Mouse (Mus musculus) adrenal gland, postnatal 36 days (tissue): ENCODE measurements around the gene Rxrb. TPM values are rescaled to one million over a fixed set of nuclear protein-coding genes. Genes with fewer than 3 reads are reported as not detected.

Experiments
- DNase-seq, 2 experiments: peaks; one replicate each; pipeline ENCODE4 v3.0.0; 2021; ENCODE audit warnings: mixed read lengths in 1 of 2
- microRNA-seq: library from miRNA; unstranded; fragments of <30 nt; microRNA quantifications from one replicate; pipeline ENCODE4 v1.2.0, GENCODE M21; 2021
- total RNA-seq, 2 experiments: library from RNA; stranded (reverse); gene quantifications; 2 replicates each; pipeline ENCODE4 v1.2.3; 2021

Gene Rxrb
- total RNA-seq, 2 experiments from 2014 or later = 53.5 to 55.7 TPM

GRCm38 (mm10) chr17:34045941-34046340 lies 14.3 kb downstream of the Rxrb start:
- no peak for DNase-seq

- no peak for DNase-seq
Observed at GRCm38 (mm10) chr17:34047404-34048050, 15.9 kb downstream of the Rxrb start.

GRCm38 (mm10) chr17:34057224-34057623 lies 25.6 kb downstream of the Rxrb start:
- no peak for DNase-seq

GRCm38 (mm10) chr17:34068864-34069263 lies 37.3 kb downstream of the Rxrb start:
- no peak for DNase-seq

GRCm38 (mm10) chr17:34072091-34072490 lies 40.5 kb downstream of the Rxrb start:
- no peak for DNase-seq

- DNase-seq = peak; percentile 69 to 78
Observed at GRCm38 (mm10) chr17:34075271-34075670, 43.7 kb downstream of the Rxrb start.

- peak; percentile 74 to 78 for DNase-seq
Observed at GRCm38 (mm10) chr17:34077549-34077948, 45.9 kb downstream of the Rxrb start.

GRCm38 (mm10) chr17:34078148-34078547 lies 46.5 kb downstream of the Rxrb start:
- DNase-seq = no peak

GRCm38 (mm10) chr17:34079002-34079401 lies 47.4 kb downstream of the Rxrb start:
- no peak for DNase-seq

GRCm38 (mm10) chr17:34079621-34080020 lies 48.0 kb downstream of the Rxrb start:
- DNase-seq = peak in 1 of 2 experiments; percentile 30

GRCm38 (mm10) chr17:34083104-34083503 lies 51.5 kb downstream of the Rxrb start:
- no peak for DNase-seq

GRCm38 (mm10) chr17:34087386-34087785 lies 55.8 kb downstream of the Rxrb start:
- DNase-seq = no peak

Small RNA genes within 50 kb of the gene (microRNA-seq; reads per million reads assigned to microRNA genes)
- gene Mir219a-1 (not detected), gene Mir219c (not detected)

Other genes starting within 250 kb of the Rxrb start
- gene Angptl4, start 250.0 kb upstream of the Rxrb start, total RNA-seq = 100 to 1,000 TPM in 1 of 2 experiments, 10 to 100 TPM in 1; 62.7 to 110 TPM
- gene Kank3, start 221.3 kb upstream of the Rxrb start, total RNA-seq = 10 to 100 TPM; 72.2 to 90.5 TPM
- gene Rps28, start 207.2 kb upstream of the Rxrb start, total RNA-seq = 1,000 to 10,000 TPM; 1,486 to 1,511 TPM
- gene Ndufa7, start 207.2 kb upstream of the Rxrb start, total RNA-seq = 100 to 1,000 TPM; 432 to 487 TPM
- 10 to 100 TPM; 30.8 to 47.3 TPM for gene Cd320, start 188.7 kb upstream of the Rxrb start, total RNA-seq
- gene Gm7029, start 158.0 kb upstream of the Rxrb start, total RNA-seq = not detected
- gene Kifc1, start 141.2 kb upstream of the Rxrb start, total RNA-seq = 1 to 10 TPM; 3.3 to 4.4 TPM
- gene Platr17, start 126.7 kb upstream of the Rxrb start, total RNA-seq = not detected
- gene Daxx, start 122.4 kb upstream of the Rxrb start, total RNA-seq = 10 to 100 TPM; 29.2 to 30.2 TPM
- 100 to 1,000 TPM; 178 to 181 TPM for gene Tapbp, start 115.9 kb upstream of the Rxrb start, total RNA-seq
- 10 to 100 TPM; 26.5 to 36.1 TPM for gene Zbtb22, start 115.9 kb upstream of the Rxrb start, total RNA-seq
- 10 to 100 TPM; 37.0 to 45.9 TPM for gene Rgl2, start 102.3 kb upstream of the Rxrb start, total RNA-seq
- 10 to 100 TPM; 89.2 to 90.6 TPM for gene Pfdn6, start 91.5 kb upstream of the Rxrb start, total RNA-seq
- 10 to 100 TPM; 34.4 to 34.9 TPM for gene Wdr46, start 91.2 kb upstream of the Rxrb start, total RNA-seq
- gene B3galt4, start 80.3 kb upstream of the Rxrb start, total RNA-seq = 1 to 10 TPM; 4.0 to 6.6 TPM
- 10 to 100 TPM; 53.4 to 59.9 TPM for gene Vps52, start 76.0 kb upstream of the Rxrb start, total RNA-seq
- 100 to 1,000 TPM; 791 to 792 TPM for gene Rps18, start 75.8 kb upstream of the Rxrb start, total RNA-seq
- gene H2-K1, start 31.5 kb upstream of the Rxrb start, total RNA-seq = 100 to 1,000 TPM; 459 to 574 TPM
- gene Ring1, start 7.1 kb upstream of the Rxrb start, total RNA-seq = 10 to 100 TPM; 43.8 to 48.3 TPM
- gene H2-Ke6, start 3.8 kb upstream of the Rxrb start, total RNA-seq = 100 to 1,000 TPM; 243 to 247 TPM
- 100 to 1,000 TPM; 165 to 198 TPM for gene Slc39a7, start 130 bp upstream of the Rxrb start, total RNA-seq
- 1 to 10 TPM; 1.2 to 2.2 TPM for gene Col11a2, start 7.6 kb downstream of the Rxrb start, total RNA-seq
- gene H2-Oa, start 60.5 kb downstream of the Rxrb start, total RNA-seq = not detected
- 10 to 100 TPM; 11.4 to 12.7 TPM for gene H2-DMa, start 87.7 kb downstream of the Rxrb start, total RNA-seq
- gene Brd2, start 90.8 kb downstream of the Rxrb start, total RNA-seq = 100 to 1,000 TPM; 213 to 224 TPM
- gene H2-DMb2, start 111.5 kb downstream of the Rxrb start, total RNA-seq = 1 to 10 TPM in 1 of 2 experiments, under 1 TPM in 1; 0.72 to 2.2 TPM
- gene H2-DMb1, start 121.3 kb downstream of the Rxrb start, total RNA-seq = 1 to 10 TPM; 3.5 to 6.0 TPM
- gene Tap1, start 155.7 kb downstream of the Rxrb start, total RNA-seq = 10 to 100 TPM; 12.5 to 23.0 TPM
- gene Psmb9, start 156.0 kb downstream of the Rxrb start, total RNA-seq = 10 to 100 TPM; 11.2 to 18.8 TPM
- 10 to 100 TPM; 31.0 to 34.7 TPM for gene Psmb8, start 165.9 kb downstream of the Rxrb start, total RNA-seq
- 10 to 100 TPM; 47.0 to 54.3 TPM for gene Tap2, start 171.7 kb downstream of the Rxrb start, total RNA-seq
- gene H2-Ob, start 207.1 kb downstream of the Rxrb start, total RNA-seq = under 1 TPM; 0.33 to 0.73 TPM
- gene H2-Ab1, start 225.9 kb downstream of the Rxrb start, total RNA-seq = 10 to 100 TPM; 36.3 to 70.4 TPM